Mouse (Mus musculus) embryonic facial prominence, embryonic 11.5 days (tissue): ENCODE measurements around the gene Sema4d. TPM values are rescaled to one million over a fixed set of nuclear protein-coding genes. Genes with fewer than 3 reads are reported as not detected.

Source experiments
- ATAC-seq: fragments of 200-750 bp; cut with Nextera tagmentation; replicated peaks from 2 replicates; pipeline ENCODE4 v1.8.0; 2017; ENCODE audit warnings: low read depth; ENCODE audit not compliant: insufficient number of reproducible peaks, low FRiP score, low TSS enrichment
- DNase-seq: peaks from one replicate; pipeline ENCODE4 v3.0.0-alpha.2; 2015; ENCODE audit warnings: low spot score
- H3K27ac ChIP-seq: fragments of 300-500 bp; sonication (generic); replicated peaks from 2 replicates; pipeline ENCODE4 v1.5.1; 2014; ENCODE audit warnings: mild to moderate bottlenecking, low read depth, low read length, control low read depth
- H3K27me3 ChIP-seq: fragments of 300-500 bp; sonication (generic); 2 replicates; pipeline ENCODE4 v1.6.1; 2014; ENCODE audit warnings: mild to moderate bottlenecking, low read length, moderate library complexity, mixed read lengths; ENCODE audit not compliant: control insufficient read depth, insufficient read depth
- H3K36me3 ChIP-seq: fragments of 300-500 bp; sonication (generic); replicated peaks from 2 replicates; pipeline ENCODE4 v1.6.1; 2014; ENCODE audit warnings: low read depth, mild to moderate bottlenecking, low read length, moderate library complexity, mixed read lengths; ENCODE audit not compliant: control insufficient read depth, insufficient read depth
- H3K4me1 ChIP-seq: fragments of 300-500 bp; sonication (generic); 2 replicates; pipeline ENCODE4 v1.6.1; 2014; ENCODE audit warnings: low read length, mixed read lengths; ENCODE audit not compliant: control insufficient read depth, insufficient read depth
- H3K4me2 ChIP-seq: fragments of 300-500 bp; sonication (generic); 2 replicates; pipeline ENCODE4 v1.6.1; 2014; ENCODE audit warnings: low read depth, mild to moderate bottlenecking, control low read depth, low read length, moderate library complexity
- H3K4me3 ChIP-seq: fragments of 300-500 bp; sonication (generic); 2 replicates; pipeline ENCODE4 v1.5.1; 2014; ENCODE audit warnings: low read depth, low read length, control low read depth
- H3K9ac ChIP-seq: fragments of 300-500 bp; sonication (generic); replicated peaks from 2 replicates; pipeline ENCODE4 v1.6.1; 2014; ENCODE audit warnings: mild to moderate bottlenecking, control low read depth, low read length
- H3K9me3 ChIP-seq: fragments of 300-500 bp; sonication (generic); replicated peaks from 2 replicates; pipeline ENCODE4 v1.6.1; 2016; ENCODE audit warnings: mild to moderate bottlenecking, low read length, inconsistent platforms, mixed read lengths; ENCODE audit not compliant: control insufficient read depth
- WGBS: fragments of 180-500 bp; shearing (Covaris S2); extraction: QIAGEN DNeasy Blood & Tissue Kit; methylation state at CpG from one replicate; pipeline ENCODE4 v1.1.7; 2014; 5-methylcytosine and 5-hydroxymethylcytosine counted together
- polyA plus RNA-seq: library from polyadenylated mRNA; unstranded; fragments of >200 nt; fragmentation: Nextera tagmentation; extraction: Ambion mirVana; gene quantifications from 2 replicates; pipeline ENCODE4 v1.2.1, GENCODE M21; 2014

Gene Sema4d
- polyA plus RNA-seq, 1 experiment from 2014 or later, result 5.4 TPM

- 79% methylated on average over 13 of the region's 13 CpGs for WGBS
- H3K36me3 ChIP-seq, result no peaks in the 10 kb centered on the region
- no peak overlapping the region for H3K9ac ChIP-seq
- DNase-seq, result no peak
- no peak overlapping the region for H3K4me3 ChIP-seq
- H3K27ac ChIP-seq, result no peak overlapping the region
- no peaks in the 10 kb centered on the region for H3K9me3 ChIP-seq
- H3K4me2 ChIP-seq, result no peak overlapping the region
- H3K27me3 ChIP-seq, result no peaks in the 10 kb centered on the region
- H3K4me1 ChIP-seq, result no peaks in the 10 kb centered on the region
- ATAC-seq, result no peak
These were observed 57.3 kb downstream of the Sema4d start for GRCm38 (mm10) chr13:51736007-51736911.

GRCm38 (mm10) chr13:51734556-51734955 is 59.0 kb downstream of the Sema4d start:
- no peak overlapping the region for H3K27ac ChIP-seq
- no peak overlapping the region for H3K4me3 ChIP-seq
- H3K27me3 ChIP-seq, result no peaks in the 10 kb centered on the region
- ATAC-seq (no peak), DNase-seq (no peak)
- no peak overlapping the region for H3K9ac ChIP-seq
- 84% methylated on average over 4 of the region's 4 CpGs for WGBS
- no peaks in the 10 kb centered on the region for H3K9me3 ChIP-seq
- no peaks in the 10 kb centered on the region for H3K4me1 ChIP-seq
- H3K4me2 ChIP-seq, result no peak overlapping the region
- H3K36me3 ChIP-seq, result no peaks in the 10 kb centered on the region

GRCm38 (mm10) chr13:51732097-51732664 is 61.4 kb downstream of the Sema4d start:
- H3K4me1 ChIP-seq, result no peaks in the 10 kb centered on the region
- 72% methylated on average over 14 of the region's 14 CpGs for WGBS
- ATAC-seq (0 out of 2 replicates have a peak, but pooled peaks have one; percentile 40), DNase-seq (no peak)
- H3K4me3 ChIP-seq, result no peak overlapping the region
- no peak overlapping the region for H3K4me2 ChIP-seq
- H3K36me3 ChIP-seq, result no peaks in the 10 kb centered on the region
- no peak overlapping the region for H3K27ac ChIP-seq
- no peaks in the 10 kb centered on the region for H3K27me3 ChIP-seq
- H3K9me3 ChIP-seq, result no peaks in the 10 kb centered on the region
- no peak overlapping the region for H3K9ac ChIP-seq

- no peaks in the 10 kb centered on the region for H3K4me1 ChIP-seq
- DNase-seq (no peak), ATAC-seq (no peak)
- no peaks in the 10 kb centered on the region for H3K9me3 ChIP-seq
- no peak overlapping the region for H3K9ac ChIP-seq
- H3K36me3 ChIP-seq, result no peaks in the 10 kb centered on the region
- no peak overlapping the region for H3K4me3 ChIP-seq
- no peak overlapping the region for H3K4me2 ChIP-seq
- H3K27ac ChIP-seq, result no peak overlapping the region
- 87% methylated on average over 7 of the region's 7 CpGs for WGBS
- no peaks in the 10 kb centered on the region for H3K27me3 ChIP-seq
These were observed 62.1 kb downstream of the Sema4d start for GRCm38 (mm10) chr13:51731474-51731873.

GRCm38 (mm10) chr13:51729887-51730361 is 63.6 kb downstream of the Sema4d start:
- Histone ChIP-seq H3K36me3 (no peaks in the 10 kb centered on the region), H3K4me2 (no peak overlapping the region), H3K27me3 (no peaks in the 10 kb centered on the region), H3K4me1 (peaks cover 4% of the 10 kb centered on the region), H3K9ac (no peak overlapping the region), H3K4me3 (no peak overlapping the region), H3K27ac (no peak overlapping the region), H3K9me3 (no peaks in the 10 kb centered on the region)
- ATAC-seq (no peak), DNase-seq (peak; percentile 76)
- 5% methylated on average over 4 of the region's 4 CpGs for WGBS

GRCm38 (mm10) chr13:51727364-51727763 is 66.2 kb downstream of the Sema4d start:
- Histone ChIP-seq H3K27me3 (no peaks in the 10 kb centered on the region), H3K4me2 (no peak overlapping the region), H3K4me1 (peaks cover 4% of the 10 kb centered on the region), H3K9me3 (no peaks in the 10 kb centered on the region), H3K4me3 (no peak overlapping the region), H3K27ac (no peak overlapping the region), H3K36me3 (no peaks in the 10 kb centered on the region), H3K9ac (no peak overlapping the region)
- 35% methylated on average over 6 of the region's 7 CpGs for WGBS
- ATAC-seq (no peak), DNase-seq (peak; percentile 20)

- no peaks in the 10 kb centered on the region for H3K9me3 ChIP-seq
- no peak for ATAC-seq
- peaks cover 4% of the 10 kb centered on the region for H3K4me1 ChIP-seq
- no peaks in the 10 kb centered on the region for H3K36me3 ChIP-seq
- peak; percentile 52 for DNase-seq
- H3K27ac ChIP-seq, result no peak overlapping the region
- WGBS, result 38% methylated on average over 8 of the region's 8 CpGs
- no peak overlapping the region for H3K9ac ChIP-seq
- H3K27me3 ChIP-seq, result no peaks in the 10 kb centered on the region
- no peak overlapping the region for H3K4me2 ChIP-seq
- H3K4me3 ChIP-seq, result no peak overlapping the region
These were observed 67.5 kb downstream of the Sema4d start for GRCm38 (mm10) chr13:51725926-51726574.

- no peak for ATAC-seq
- whole genome bisulfite sequencing, result 81% methylated on average over 7 of the region's 7 CpGs
These were observed 68.1 kb downstream of the Sema4d start for GRCm38 (mm10) chr13:51725446-51725845.

More at GRCm38 (mm10) chr13:51725446-51725845, 68.1 kb downstream of the Sema4d start:
- Histone ChIP-seq H3K36me3 (no peaks in the 10 kb centered on the region), H3K9me3 (no peaks in the 10 kb centered on the region), H3K27me3 (no peaks in the 10 kb centered on the region), H3K27ac (no peak overlapping the region), H3K4me2 (no peak overlapping the region), H3K4me3 (no peak overlapping the region), H3K9ac (no peak overlapping the region), H3K4me1 (peaks cover 4% of the 10 kb centered on the region)
- no peak for DNase-seq
